Mouse (Mus musculus): ENCODE results near the gene Acbd6.

Acbd6 gene

GRCm38 (mm10) chr1:155720006-155720405 lies 162.1 kb downstream of the Acbd6 start:
- no peak for DNase-seq (ENCODE audit: low read depth, low spot score)

DNA sequence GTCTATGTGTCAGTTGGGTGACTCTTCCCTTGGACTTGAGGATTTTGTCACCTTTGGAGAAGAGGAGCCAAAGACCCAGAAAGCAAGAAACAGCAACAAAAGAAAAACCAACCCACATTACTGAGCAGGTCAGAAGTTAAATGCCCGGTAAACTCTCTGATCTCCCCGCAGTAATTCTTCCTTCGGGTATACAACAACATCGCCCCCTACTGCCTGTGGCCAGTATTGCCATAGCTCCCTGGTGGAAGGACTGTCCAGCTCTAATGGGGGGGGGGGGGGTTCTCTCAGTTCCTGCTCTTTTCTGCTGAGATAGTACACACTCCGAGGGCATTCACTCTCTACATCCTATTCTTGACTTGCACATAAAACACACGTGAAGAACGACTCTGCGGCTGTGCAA lies 163.5 kb downstream of the Acbd6 start:
- peak; percentile 49 for DNase-seq (ENCODE audit: low read depth, low spot score)

DNA sequence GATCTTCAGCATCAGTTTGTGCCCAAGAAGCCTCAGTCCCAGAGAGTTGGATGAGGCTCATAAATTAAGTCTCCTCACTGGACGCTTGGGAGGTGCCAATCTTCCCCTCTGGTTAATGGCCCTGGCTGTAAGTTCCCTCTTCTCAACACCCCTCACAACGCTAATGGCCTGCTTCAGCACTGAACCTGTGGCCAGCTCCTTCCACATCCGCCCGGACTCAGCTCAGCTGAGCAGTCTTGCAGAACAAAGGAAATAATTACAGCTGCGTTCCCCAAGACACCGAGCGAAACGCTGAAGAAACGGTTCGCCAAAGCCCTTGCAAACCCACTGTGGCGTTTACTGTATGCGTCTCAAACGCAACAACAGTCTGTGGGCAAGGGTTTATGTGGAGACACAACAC lies 164.3 kb downstream of the Acbd6 start:
- peak; percentile 82 for DNase-seq (ENCODE audit: low read depth, low spot score)

DNA sequence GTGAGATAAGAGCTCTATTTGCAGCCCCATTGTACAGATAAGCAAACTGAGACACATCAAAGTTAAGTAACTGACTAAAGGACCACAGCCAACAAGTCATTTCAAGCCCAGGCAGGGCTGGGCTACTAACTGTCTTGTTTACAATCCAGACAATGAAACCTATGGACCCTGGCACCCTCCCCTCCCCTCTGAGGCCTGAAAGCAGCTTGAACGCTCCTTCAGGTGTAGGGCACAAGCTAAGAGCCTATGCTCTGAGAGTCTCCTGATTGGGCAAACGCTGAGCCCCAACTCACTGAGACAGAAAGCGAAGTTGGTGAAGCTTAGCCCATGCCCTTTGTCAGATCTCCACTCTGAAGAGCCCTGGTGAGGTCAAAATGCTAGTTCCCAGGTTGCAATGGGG lies 166.4 kb downstream of the Acbd6 start:
- DNase-seq (ENCODE audit: low read depth, low spot score), result no peak

DNA sequence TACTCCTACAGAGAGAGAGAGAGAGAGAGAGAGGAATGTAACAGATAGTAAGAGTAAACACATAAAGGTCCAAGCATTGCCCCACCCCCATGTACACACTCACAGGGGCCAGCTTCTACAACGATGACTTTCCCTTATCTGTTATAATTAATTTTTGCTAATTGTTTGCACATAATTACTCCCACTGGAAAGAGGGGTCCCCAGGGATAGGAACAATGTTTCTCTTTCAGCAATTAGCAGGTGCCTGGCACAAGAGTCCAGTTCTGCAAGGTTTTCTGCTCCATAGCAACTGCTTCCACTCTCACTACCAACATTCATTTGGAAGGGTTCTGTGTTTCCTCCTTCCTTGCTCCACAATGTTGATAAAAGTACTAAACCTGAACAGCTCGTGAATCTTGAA lies 168.0 kb downstream of the Acbd6 start:
- no peak for DNase-seq (ENCODE audit: low read depth, low spot score)

- DNase-seq (ENCODE audit: low read depth, low spot score), result no peak
These were observed 169.9 kb downstream of the Acbd6 start for GRCm38 (mm10) chr1:155727830-155728229.

DNA sequence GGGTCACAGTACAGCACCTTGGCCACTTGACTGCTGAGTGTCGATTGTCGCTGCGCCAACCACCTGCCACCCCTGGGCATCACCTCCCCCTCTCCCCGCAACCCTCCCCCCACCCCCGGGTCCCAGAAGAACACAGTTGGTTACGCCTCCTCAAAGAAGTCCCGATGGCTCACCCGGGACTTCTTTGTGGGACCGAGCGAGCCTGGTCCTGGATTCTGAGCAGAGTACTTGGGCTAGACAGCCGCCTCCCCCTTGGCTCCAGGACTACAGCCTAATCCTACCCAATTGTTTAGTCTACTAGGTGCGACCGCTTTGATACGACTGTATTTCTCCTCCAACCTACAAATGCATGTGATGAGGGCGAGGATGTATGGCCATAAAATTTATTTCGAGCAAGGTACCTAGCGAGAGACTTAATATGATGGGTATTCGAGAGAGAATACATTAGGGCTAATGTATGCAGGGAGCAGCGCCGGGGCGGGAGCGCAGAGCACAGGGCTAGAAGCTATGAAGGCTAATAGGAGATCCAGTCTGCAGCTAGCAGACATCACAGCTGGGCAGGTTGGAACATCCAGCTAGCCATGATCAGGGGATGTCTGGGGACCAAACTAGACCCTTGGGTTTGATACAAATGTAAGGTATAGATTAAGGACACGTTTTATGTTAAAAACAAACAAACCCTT lies 171.3 kb downstream of the Acbd6 start:
- DNase-seq (ENCODE audit: low read depth, low spot score), result no peak

GRCm38 (mm10) chr1:155731156-155731555 lies 173.2 kb downstream of the Acbd6 start:
- peak; percentile 47 for DNase-seq (ENCODE audit: low read depth, low spot score)

GRCm38 (mm10) chr1:155736096-155736825 lies 178.3 kb downstream of the Acbd6 start:
- DNase-seq (ENCODE audit: low read depth, low spot score), result no peak

- DNase-seq (ENCODE audit: low read depth, low spot score), result no peak
These were observed 179.3 kb downstream of the Acbd6 start for GRCm38 (mm10) chr1:155737017-155737808.

DNA sequence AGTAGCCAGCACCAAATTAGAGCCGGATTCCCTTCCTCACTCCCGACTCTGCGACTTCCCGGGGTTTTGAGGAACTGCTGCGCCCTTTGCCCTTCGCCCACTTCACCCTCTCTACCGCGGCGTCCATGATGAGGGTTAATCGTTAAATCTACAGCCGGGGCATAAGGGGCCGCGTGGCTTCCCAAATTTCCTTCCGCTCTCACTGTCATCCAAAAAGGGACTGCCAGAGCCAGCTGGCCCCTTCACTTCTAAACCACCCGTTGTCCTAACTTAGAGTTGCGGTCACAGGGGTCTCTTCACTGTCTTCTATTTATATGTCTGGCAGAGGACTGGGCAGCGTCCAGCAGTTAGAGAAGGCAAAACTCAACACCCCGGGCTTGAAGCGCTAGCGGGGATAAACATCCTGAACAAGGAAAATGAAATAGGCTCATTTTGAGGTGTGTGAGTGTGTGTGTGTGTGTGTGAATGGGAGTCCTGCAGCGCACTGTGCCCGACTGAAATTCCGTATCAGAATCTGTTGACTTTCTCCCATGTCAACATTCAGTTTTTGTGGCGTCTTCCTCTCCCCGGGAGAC lies 180.0 kb downstream of the Acbd6 start:
- DNase-seq (ENCODE audit: low read depth, low spot score), result no peak

Data from forelimb bud, embryonic 11.5 days (tissue).